Mouse (Mus musculus) spleen, adult 2 months (tissue): ENCODE measurements around the gene Muc4. TPM values are rescaled to one million over a fixed set of nuclear protein-coding genes. Genes with fewer than 3 reads are reported as not detected.

Experiments used
- DNase-seq, 2 experiments: peaks; one replicate each; pipeline versions ENCODE4 v3.0.0 to v3.0.0-alpha.2; 2012 to 2021; ENCODE audit warnings: low spot score in 2 of 2, low read depth in 1 of 2
- H3K27ac ChIP-seq: fragments of 200-500 bp; 2 replicates; pipeline ENCODE4 v1.5.1; 2012; ENCODE audit warnings: low read length, inconsistent platforms; ENCODE audit not compliant: insufficient read depth
- H3K27me3 ChIP-seq: fragments of 200-500 bp; 2 replicates; pipeline ENCODE4 v1.6.1; 2012; ENCODE audit warnings: mild to moderate bottlenecking, moderate library complexity, low read length, inconsistent platforms; ENCODE audit not compliant: control insufficient read depth, insufficient read depth
- H3K36me3 ChIP-seq: fragments of 200-500 bp; 2 replicates; pipeline ENCODE4 v1.6.1; 2012; ENCODE audit warnings: mild to moderate bottlenecking, low read length, inconsistent platforms; ENCODE audit not compliant: control insufficient read depth, insufficient read depth
- H3K4me1 ChIP-seq: fragments of 200-500 bp; 2 replicates; pipeline ENCODE4 v1.6.1; 2011; ENCODE audit warnings: inconsistent platforms; ENCODE audit not compliant: control insufficient read depth, insufficient read depth, insufficient read length
- H3K4me3 ChIP-seq: fragments of 200-500 bp; 2 replicates; pipeline ENCODE4 v1.5.1; 2011; ENCODE audit warnings: mild to moderate bottlenecking, inconsistent platforms; ENCODE audit not compliant: insufficient read depth, insufficient read length; ENCODE audit errors: extremely low read depth
- CTCF ChIP-seq: fragments of 200-500 bp; IDR thresholded peaks from 2 replicates; pipeline ENCODE4 v1.5.1; 2011; ENCODE audit warnings: mild to moderate bottlenecking, inconsistent platforms; ENCODE audit not compliant: insufficient read depth, insufficient read length, insufficient replicate concordance; ENCODE audit errors: extremely low read depth
- POLR2A ChIP-seq: fragments of 200-500 bp; IDR thresholded peaks from 2 replicates; pipeline ENCODE4 v1.6.1; 2011; ENCODE audit warnings: low read depth, low read length, inconsistent platforms
- WGBS: fragments of 180-500 bp; shearing (Covaris S2); methylation state at CpG from one replicate; pipeline ENCODE4 v1.1.7; 2018; 5-methylcytosine and 5-hydroxymethylcytosine counted together
- polyA plus RNA-seq: library from polyadenylated mRNA; depleted of rRNA; stranded (reverse); fragments of >200 nt; gene quantifications from 2 replicates; pipeline ENCODE4 v1.2.3, GENCODE M21; 2012

The Muc4 gene
- polyA plus RNA-seq, 1 experiment = 0.06 TPM

DNA sequence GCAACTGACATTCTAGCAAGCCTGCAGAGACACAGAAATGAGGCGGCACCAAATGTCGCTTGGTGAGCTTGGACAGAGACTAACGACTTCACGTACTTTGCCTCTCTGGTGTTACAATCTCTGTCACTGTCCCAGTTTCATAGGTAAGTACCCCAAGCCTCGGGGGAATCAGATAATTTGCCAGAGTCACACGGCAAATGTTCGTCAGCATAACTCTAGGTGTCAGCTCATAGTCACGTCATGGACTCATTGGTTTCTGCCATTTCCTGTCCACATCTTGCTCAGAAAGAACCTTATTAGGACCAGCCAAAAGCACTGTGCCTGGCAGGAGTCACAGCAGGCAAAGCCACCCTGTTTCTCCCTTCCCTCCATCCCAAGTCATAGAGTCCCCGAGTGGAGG, 5.7 kb downstream of the Muc4 start:
- Histone ChIP-seq H3K4me1 (no peaks in the 10 kb centered on the region), H3K36me3 (no peaks in the 10 kb centered on the region), H3K27me3 (0 out of 2 replicates have a peak, but pooled peaks cover 2% of the 10 kb centered on the region), H3K27ac (no peak overlapping the region), H3K4me3 (no peak overlapping the region)
- no peak for TF ChIP-seq CTCF
- TF ChIP-seq POLR2A = no peak
- DNase-seq = no peak
- WGBS = 87% methylated on average over 9 of the region's 9 CpGs

GRCm38 (mm10) chr16:32742712-32743111, 7.0 kb downstream of the Muc4 start:
- H3K36me3 ChIP-seq = no peaks in the 10 kb centered on the region
- 71% methylated on average over 2 of the region's 2 CpGs for WGBS
- TF ChIP-seq POLR2A (no peak), CTCF (no peak)
- no peak for DNase-seq
- 0 out of 2 replicates have a peak, but pooled peaks cover 2% of the 10 kb centered on the region for H3K27me3 ChIP-seq
- no peak overlapping the region for H3K27ac ChIP-seq
- H3K4me1 ChIP-seq = no peaks in the 10 kb centered on the region
- H3K4me3 ChIP-seq = no peak overlapping the region

DNA sequence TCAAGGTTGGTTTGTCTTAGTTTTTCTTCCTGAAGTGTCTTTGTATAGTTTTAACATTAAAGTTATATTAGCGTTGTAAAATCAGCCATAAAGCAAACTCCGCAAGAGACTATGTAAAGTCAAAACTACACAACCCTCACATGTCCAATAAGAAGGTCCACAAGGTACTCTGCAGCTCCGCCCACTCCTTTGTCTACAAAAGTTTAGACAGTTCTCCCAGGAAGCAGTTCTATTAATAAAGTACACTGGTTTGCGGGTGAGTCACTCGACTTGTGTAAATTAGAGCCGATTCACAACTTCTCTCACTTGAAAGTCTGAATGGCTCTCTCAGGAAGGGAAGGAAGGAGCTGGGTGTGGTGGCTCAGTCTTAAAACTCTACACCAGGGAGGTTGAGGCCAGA, 10.2 kb downstream of the Muc4 start:
- no peak overlapping the region for H3K27ac ChIP-seq
- no peak overlapping the region for H3K4me3 ChIP-seq
- TF ChIP-seq CTCF (no peak), POLR2A (no peak)
- H3K27me3 ChIP-seq = 0 out of 2 replicates have a peak, but pooled peaks cover 2% of the 10 kb centered on the region
- no peaks in the 10 kb centered on the region for H3K36me3 ChIP-seq
- no peaks in the 10 kb centered on the region for H3K4me1 ChIP-seq
- WGBS = 47% methylated on average over 6 of the region's 6 CpGs
- no peak for DNase-seq

- H3K27me3 ChIP-seq = 0 out of 2 replicates have a peak, but pooled peaks cover 2% of the 10 kb centered on the region
- DNase-seq = peak in 1 of 2 experiments; percentile 4
- H3K36me3 ChIP-seq = no peaks in the 10 kb centered on the region
- no peaks in the 10 kb centered on the region for H3K4me1 ChIP-seq
- H3K4me3 ChIP-seq = no peak overlapping the region
- WGBS = 52% methylated on average over 5 of the region's 5 CpGs
- no peak for TF ChIP-seq CTCF
- TF ChIP-seq POLR2A = no peak
- no peak overlapping the region for H3K27ac ChIP-seq
These were observed 14.8 kb downstream of the Muc4 start for GRCm38 (mm10) chr16:32750242-32751127.

DNA sequence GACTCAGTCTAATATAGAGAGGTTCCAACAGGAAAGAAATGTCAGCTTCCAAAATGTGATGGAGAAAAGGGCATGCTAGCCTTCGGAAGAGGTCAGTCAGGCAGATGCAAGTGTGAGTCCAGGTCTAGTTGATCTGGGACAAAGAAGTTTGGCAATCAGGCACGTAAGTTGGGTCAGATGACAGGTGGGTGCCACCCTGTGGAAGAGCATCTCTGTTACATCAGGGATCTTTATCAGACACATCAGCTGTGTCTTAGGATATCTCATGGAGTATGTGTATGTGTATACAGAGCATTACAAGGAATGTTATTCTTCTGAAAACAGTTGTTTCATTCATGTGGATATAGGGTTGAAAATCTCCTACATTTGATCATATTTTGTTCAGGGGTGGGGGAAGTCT, 28.9 kb downstream of the Muc4 start:
- H3K4me1 ChIP-seq = no peaks in the 10 kb centered on the region
- DNase-seq = no peak
- TF ChIP-seq CTCF = no peak
- no peak for TF ChIP-seq POLR2A
- no peak overlapping the region for H3K4me3 ChIP-seq
- H3K36me3 ChIP-seq = no peaks in the 10 kb centered on the region
- no peak overlapping the region for H3K27ac ChIP-seq
- WGBS = 93% methylated on average over 2 of the region's 2 CpGs
- H3K27me3 ChIP-seq = no peaks in the 10 kb centered on the region

- Histone ChIP-seq H3K27me3 (no peaks in the 10 kb centered on the region), H3K4me1 (no peaks in the 10 kb centered on the region), H3K27ac (no peak overlapping the region), H3K4me3 (no peak overlapping the region), H3K36me3 (no peaks in the 10 kb centered on the region)
- 60% methylated on average over 6 of the region's 6 CpGs for WGBS
- no peak for TF ChIP-seq CTCF
- TF ChIP-seq POLR2A = no peak
- DNase-seq = no peak
These were observed 29.3 kb downstream of the Muc4 start for GRCm38 (mm10) chr16:32764961-32765360.

DNA sequence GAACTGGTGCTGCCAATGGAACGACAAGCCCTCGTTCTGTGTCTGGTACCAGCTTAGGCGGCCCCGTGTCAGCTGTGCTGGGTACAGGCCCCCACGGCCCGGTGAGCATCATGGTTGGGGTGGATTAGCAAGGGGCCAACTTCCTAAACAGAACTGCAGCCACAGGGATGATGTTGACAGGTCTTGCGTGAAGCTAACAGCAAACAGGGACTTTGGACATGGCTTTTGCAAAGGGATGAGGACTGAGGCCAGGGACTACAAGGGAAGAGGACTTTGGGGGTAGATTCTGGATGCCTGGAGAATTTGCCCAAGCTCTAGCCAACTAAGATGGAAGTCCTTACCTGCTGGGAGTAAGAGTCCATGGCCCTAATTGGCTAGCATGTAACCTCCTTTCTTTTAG, 31.2 kb downstream of the Muc4 start:
- no peak overlapping the region for H3K4me3 ChIP-seq
- H3K27me3 ChIP-seq = no peaks in the 10 kb centered on the region
- no peak overlapping the region for H3K27ac ChIP-seq
- no peak for DNase-seq
- TF ChIP-seq POLR2A (no peak), CTCF (no peak)
- no peaks in the 10 kb centered on the region for H3K36me3 ChIP-seq
- H3K4me1 ChIP-seq = no peaks in the 10 kb centered on the region
- 92% methylated on average over 7 of the region's 7 CpGs for WGBS

GRCm38 (mm10) chr16:32776676-32777075, 41.0 kb downstream of the Muc4 start:
- no peaks in the 10 kb centered on the region for H3K4me1 ChIP-seq
- WGBS = 46% methylated on average over 10 of the region's 10 CpGs

More at GRCm38 (mm10) chr16:32776676-32777075, 41.0 kb downstream of the Muc4 start:
- no peak for TF ChIP-seq CTCF
- TF ChIP-seq POLR2A = no peak
- DNase-seq = no peak
- H3K4me3 ChIP-seq = no peak overlapping the region
- no peak overlapping the region for H3K27ac ChIP-seq
- H3K27me3 ChIP-seq = no peaks in the 10 kb centered on the region
- no peaks in the 10 kb centered on the region for H3K36me3 ChIP-seq
